Mouse (Mus musculus): ENCODE measurements at regions not wholly inside any gene's neighbourhood (a gene's known extent, or its start where the extent isn't known, plus 50 kb on each side); places are given as distances from the start of the nearest gene placed in this dataset.

- no peak for DNase-seq
Observed at GRCm38 (mm10) chr16:51690861-51691260, 340.2 kb upstream of the Cblb start.

- DNase-seq, result no peak
Observed at GRCm38 (mm10) chr16:51705026-51705425, 326.0 kb upstream of the Cblb start.

GRCm38 (mm10) chr16:51718695-51719094, 312.3 kb upstream of the Cblb start:
- DNase-seq, result no peak

- no peak for DNase-seq
Observed at GRCm38 (mm10) chr16:51719637-51720036, 311.4 kb upstream of the Cblb start.

- no peak for DNase-seq
Observed at GRCm38 (mm10) chr16:51722682-51723081, 308.3 kb upstream of the Cblb start.

- no peak for DNase-seq
Observed at GRCm38 (mm10) chr16:51741875-51742274, 289.1 kb upstream of the Cblb start.

DNA sequence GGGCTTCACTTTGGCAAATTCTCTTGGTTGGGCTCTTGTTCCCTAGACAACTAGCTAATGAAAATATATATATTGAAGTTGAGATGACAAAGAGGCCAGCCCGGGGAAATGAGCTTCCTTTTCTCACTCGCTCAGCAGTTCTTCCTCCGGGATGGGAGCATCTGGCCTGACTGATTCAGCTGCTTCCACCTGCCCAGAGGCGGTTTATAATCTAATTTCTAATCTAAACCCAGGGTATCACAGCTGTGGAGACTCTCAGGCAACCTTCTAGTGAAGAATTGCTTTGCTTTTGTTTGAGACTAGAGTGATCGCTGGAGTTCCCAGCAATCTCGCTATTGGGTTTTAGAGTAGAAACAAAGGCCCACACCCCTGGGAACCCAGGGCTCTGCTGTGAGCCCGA, 279.1 kb upstream of the Cblb start:
- no peak for DNase-seq

GRCm38 (mm10) chr16:51758361-51759227, 272.4 kb upstream of the Cblb start:
- DNase-seq, result no peak

DNA sequence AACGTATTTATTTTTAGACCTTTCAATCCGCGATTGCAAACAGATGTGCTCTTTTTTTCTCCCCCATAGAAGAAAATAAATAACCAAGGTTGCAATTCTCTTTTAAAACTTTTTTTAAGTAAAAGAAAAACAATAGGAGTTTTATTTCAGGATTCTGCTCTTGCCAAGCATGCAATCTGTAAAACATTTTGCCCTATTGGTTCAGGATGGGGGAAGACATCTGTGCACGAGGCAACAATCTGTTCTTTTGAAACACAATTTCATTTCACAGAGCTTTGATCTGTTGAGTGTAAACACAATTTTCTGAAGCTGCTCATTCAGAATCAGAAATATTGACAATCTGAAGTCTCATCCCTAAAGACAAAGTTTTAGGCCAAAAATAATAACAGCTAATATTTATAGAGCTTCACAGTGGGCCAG, 271.8 kb upstream of the Cblb start:
- no peak for DNase-seq

- no peak for DNase-seq
Observed at GRCm38 (mm10) chr16:51767556-51767955, 263.5 kb upstream of the Cblb start.

GRCm38 (mm10) chr16:51778920-51779319, 252.1 kb upstream of the Cblb start:
- DNase-seq, result no peak

GRCm38 (mm10) chr16:51795003-51795402, 236.0 kb upstream of the Cblb start:
- no peak for DNase-seq

DNA sequence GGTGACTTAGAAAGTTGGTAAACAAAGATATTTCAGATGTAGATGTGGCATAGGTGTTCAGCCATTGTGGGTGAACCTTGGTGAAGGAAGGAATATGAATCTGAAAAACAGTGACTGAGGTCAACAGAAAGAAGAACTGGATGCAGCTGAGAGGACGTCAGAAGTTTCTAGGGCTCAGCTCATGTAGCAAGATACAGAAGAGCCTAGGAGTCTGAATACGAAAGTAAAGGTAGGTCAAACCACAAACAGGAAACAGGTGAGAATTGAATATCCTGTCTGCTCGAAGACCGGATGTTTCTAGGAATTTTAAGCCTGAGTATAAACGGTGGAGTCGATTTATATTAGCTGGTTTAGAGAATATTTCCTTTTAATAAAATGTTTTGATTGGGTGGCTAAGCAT, 223.7 kb upstream of the Cblb start:
- no peak for DNase-seq

GRCm38 (mm10) chr16:51809120-51809519, 221.9 kb upstream of the Cblb start:
- DNase-seq, result no peak

- no peak for DNase-seq
Observed at GRCm38 (mm10) chr16:51811073-51811472, 220.0 kb upstream of the Cblb start.

GRCm38 (mm10) chr16:51842770-51843169, 188.3 kb upstream of the Cblb start:
- DNase-seq, result no peak

DNA sequence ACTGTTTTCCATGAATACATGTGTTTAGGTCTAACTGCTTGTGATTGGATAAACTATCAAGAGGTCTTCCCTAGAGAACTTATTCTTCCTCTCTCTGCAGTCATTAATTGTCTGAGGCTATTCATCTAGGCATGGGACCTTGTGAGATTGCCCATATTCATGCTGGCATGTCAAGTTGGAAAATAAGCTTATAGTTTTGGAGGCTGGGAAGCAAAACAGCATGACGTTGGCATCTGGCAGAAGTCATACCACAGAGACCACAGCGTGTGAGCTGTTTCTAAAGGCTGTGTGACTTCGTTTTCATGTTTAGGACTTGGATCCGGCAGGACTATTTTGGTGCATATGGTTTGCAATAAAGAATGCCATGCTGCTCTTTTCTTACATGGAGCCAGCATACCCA, 185.5 kb upstream of the Cblb start:
- peak; percentile 2 for DNase-seq

GRCm38 (mm10) chr16:51880711-51881110, 150.3 kb upstream of the Cblb start:
- no peak for DNase-seq

DNA sequence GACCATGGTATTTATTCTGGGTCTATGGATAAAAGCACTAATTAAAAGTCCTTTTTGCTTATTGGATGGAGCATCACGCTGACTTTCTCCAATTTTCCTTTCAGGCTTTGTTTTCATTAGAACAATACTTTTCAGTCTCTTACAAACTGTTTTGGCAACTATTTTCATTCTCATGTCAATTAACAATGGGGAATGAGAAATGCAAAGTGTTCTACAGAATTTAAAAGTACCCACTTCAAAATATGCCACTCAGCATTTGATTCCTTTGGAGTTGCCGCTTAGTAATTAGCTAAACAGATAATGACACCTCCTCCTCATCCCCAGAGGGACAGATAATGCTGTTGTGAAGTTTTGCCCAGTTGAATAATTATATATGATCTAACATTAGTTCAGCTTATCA, 149.9 kb upstream of the Cblb start:
- DNase-seq, result no peak

DNA sequence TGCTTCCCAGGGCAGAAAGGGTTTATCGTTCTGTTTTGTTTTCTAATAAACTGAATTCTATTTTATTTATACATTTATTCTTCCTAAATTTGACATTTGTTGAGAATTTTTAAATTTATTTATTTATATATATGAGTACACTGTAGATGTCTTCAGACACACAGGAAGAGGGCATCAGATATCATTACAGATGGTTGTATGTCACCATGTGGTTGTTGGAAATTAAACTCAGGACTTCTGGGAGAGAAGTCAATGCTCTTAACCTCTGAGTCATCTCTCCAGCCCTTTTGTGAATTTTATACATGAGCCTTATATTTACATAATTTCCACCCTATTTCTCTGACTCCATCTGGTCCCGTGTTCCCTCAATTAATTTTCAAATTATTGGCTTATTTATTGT, 147.2 kb upstream of the Cblb start:
- DNase-seq, result no peak

GRCm38 (mm10) chr16:51887496-51887895, 143.5 kb upstream of the Cblb start:
- no peak for DNase-seq

DNA sequence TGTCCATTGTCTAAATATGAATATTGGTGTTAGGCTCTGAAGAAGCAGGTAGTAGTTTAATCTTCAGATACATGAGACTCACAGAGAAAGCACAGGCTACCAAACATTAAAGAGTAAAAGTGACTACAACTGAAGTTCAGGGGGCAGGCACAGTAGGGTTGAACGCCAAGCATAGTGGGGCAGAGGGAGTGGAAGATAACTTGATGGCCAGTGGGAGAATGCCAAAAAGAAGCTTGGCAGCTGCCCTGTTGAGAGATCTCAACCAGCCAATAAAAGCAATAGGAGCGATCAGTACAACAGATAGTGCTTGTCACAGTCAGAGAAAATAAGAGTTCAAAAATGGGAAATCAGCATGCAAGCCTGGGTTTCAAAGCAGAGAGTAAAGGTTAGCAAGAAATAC, 125.4 kb upstream of the Cblb start:
- DNase-seq, result no peak

GRCm38 (mm10) chr16:51906686-51907085, 124.3 kb upstream of the Cblb start:
- no peak for DNase-seq

GRCm38 (mm10) chr16:51910046-51910445, 121.0 kb upstream of the Cblb start:
- peak; percentile 92 for DNase-seq
